Mouse (Mus musculus): ENCODE results near the gene Ikbke. TPM values are rescaled to one million over a fixed set of nuclear protein-coding genes. Genes with fewer than 3 reads are reported as not detected.
"Not testable (repeated sequence)": the region's sequence is repeated elsewhere in the genome, so short reads cannot be mapped to it uniquely, and the experiment has no call there.

Gene Ikbke
- total RNA-seq, 1 experiment = 4.2 TPM

DNA sequence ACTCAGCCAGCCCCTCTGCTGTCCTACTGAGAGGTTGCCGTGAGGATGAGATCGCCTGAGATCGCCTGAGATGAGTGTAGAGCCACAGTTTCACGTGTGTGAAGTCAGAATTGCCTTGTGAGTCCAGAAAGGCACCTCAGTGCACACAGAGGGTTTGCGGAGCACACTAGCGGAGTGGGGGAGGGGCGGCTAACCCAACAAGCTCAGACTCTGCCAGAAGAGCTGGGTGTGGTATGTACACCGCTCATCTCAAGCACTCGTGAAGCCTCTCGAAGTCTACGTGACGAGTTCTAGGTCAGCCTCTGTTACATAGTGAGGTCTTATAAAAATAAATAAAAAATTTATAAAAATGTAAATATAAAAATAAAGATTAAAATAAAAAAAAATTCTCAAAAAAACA lies 15.5 kb downstream of the Ikbke start:
- H3K9ac ChIP-seq (ENCODE audit: insufficient read depth, low read depth, low read length, poor library complexity, severe bottlenecking) = no peak overlapping the region
- no peak overlapping the region for H3K27ac ChIP-seq (ENCODE audit: insufficient read depth, low read depth, low read length, poor library complexity, severe bottlenecking)
- H3K4me1 ChIP-seq (ENCODE audit: control insufficient read depth in 2 of 2, insufficient read depth in 2 of 2, low read length in 2 of 2, poor library complexity in 1 of 2) = 0 out of 4 replicates have a peak, but pooled peaks cover 0 to 2% of the 10 kb centered on the region in 2 experiments
- TF ChIP-seq CHD2 (IDR thresholded peaks at IDR 0.05; ENCODE audit: low read depth, low read length) = no peak
- no peak for TF ChIP-seq MAFK (IDR thresholded peaks at IDR 0.05; ENCODE audit: insufficient read depth, low read depth, low read length)
- TF ChIP-seq ZC3H11A (IDR thresholded peaks at IDR 0.05; ENCODE audit: borderline replicate concordance, low read depth, low read length) = no peak
- TF ChIP-seq ZNF384 (IDR thresholded peaks at IDR 0.05; ENCODE audit: low read depth, low read length) = no peak
- no peak for TF ChIP-seq HCFC1 (IDR thresholded peaks at IDR 0.05; ENCODE audit: borderline replicate concordance, insufficient read depth, low read length)
- in situ Hi-C loops (cut with MboI; ENCODE audit: low sequenced_read_pairs in 2 of 2, unreplicated experiment in 2 of 2) = loop anchor here (5.0 to 25.0 kb wide), 3 partner anchors 139 to 377 kb away; partner anchors contain the start of gene Il24 (in 2 of the 2)
- DNase-seq (ENCODE audit: low read depth, low spot score) = no peak
- H3K4me3 ChIP-seq (ENCODE audit: insufficient read depth in 1 of 2, low read depth in 1 of 2, low read length in 2 of 2, poor library complexity in 1 of 2, severe bottlenecking in 1 of 2) = no peak overlapping the region
- H3K9me3 ChIP-seq (ENCODE audit: control insufficient read depth, insufficient read depth, low read depth, low read length) = no peaks in the 10 kb centered on the region
- no peaks in the 10 kb centered on the region for H3K36me3 ChIP-seq (ENCODE audit: control insufficient read depth, insufficient read depth, low read length, poor library complexity, severe bottlenecking)

DNA sequence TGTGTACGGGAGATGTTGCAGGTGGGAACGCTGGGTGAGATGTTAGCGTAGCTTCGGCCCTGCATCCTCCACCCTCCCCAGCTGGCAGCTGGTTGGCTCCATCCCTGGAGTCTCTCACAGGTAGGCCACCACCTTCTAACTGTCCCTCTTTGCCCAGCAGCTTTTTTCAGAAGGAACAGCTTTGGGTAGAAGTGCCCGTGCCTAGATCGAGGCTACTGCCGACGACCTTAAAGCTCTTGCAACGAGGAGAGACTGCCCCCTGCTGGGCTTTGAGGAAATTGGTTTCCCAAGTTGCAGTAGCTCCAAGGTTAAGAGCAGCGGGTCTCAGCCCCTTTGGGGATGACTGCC lies 19.1 kb downstream of the Ikbke start:
- Histone ChIP-seq H3K9ac (ENCODE audit: insufficient read depth, low read depth, low read length, poor library complexity, severe bottlenecking) (no peak overlapping the region), H3K4me1 (ENCODE audit: control insufficient read depth in 2 of 2, insufficient read depth in 2 of 2, low read length in 2 of 2, poor library complexity in 1 of 2) (0 out of 4 replicates have a peak, but pooled peaks cover 0 to 2% of the 10 kb centered on the region in 2 experiments), H3K36me3 (ENCODE audit: control insufficient read depth, insufficient read depth, low read length, poor library complexity, severe bottlenecking) (no peaks in the 10 kb centered on the region), H3K9me3 (ENCODE audit: control insufficient read depth, insufficient read depth, low read depth, low read length) (no peaks in the 10 kb centered on the region), H3K27ac (ENCODE audit: insufficient read depth, low read depth, low read length, poor library complexity, severe bottlenecking) (no peak overlapping the region), H3K4me3 (ENCODE audit: insufficient read depth in 1 of 2, low read depth in 1 of 2, low read length in 2 of 2, poor library complexity in 1 of 2, severe bottlenecking in 1 of 2) (no peak overlapping the region)
- in situ Hi-C loops (cut with MboI; ENCODE audit: low sequenced_read_pairs in 2 of 2, unreplicated experiment in 2 of 2) = loop anchor here (5.0 to 25.0 kb wide), 3 partner anchors 135 to 373 kb away; partner anchors contain the start of gene Il24 (in 2 of the 2)
- TF ChIP-seq ZC3H11A (IDR thresholded peaks at IDR 0.05; ENCODE audit: borderline replicate concordance, low read depth, low read length) = peak; percentile 71; the same call in 1 of the 2 replicates
- TF ChIP-seq HCFC1 (IDR thresholded peaks at IDR 0.05; ENCODE audit: borderline replicate concordance, insufficient read depth, low read length) = no peak
- DNase-seq (ENCODE audit: low read depth, low spot score) = peak; percentile 85

- H3K4me3 ChIP-seq (ENCODE audit: insufficient read depth in 1 of 2, low read depth in 1 of 2, low read length in 2 of 2, poor library complexity in 1 of 2, severe bottlenecking in 1 of 2) = no peak overlapping the region
- no peak overlapping the region for H3K9ac ChIP-seq (ENCODE audit: insufficient read depth, low read depth, low read length, poor library complexity, severe bottlenecking)
- no peaks in the 10 kb centered on the region for H3K9me3 ChIP-seq (ENCODE audit: control insufficient read depth, insufficient read depth, low read depth, low read length)
- in situ Hi-C loops (cut with MboI; ENCODE audit: low sequenced_read_pairs in 2 of 2, unreplicated experiment in 2 of 2) = loop anchor here (5.0 to 25.0 kb wide), 3 partner anchors 135 to 372 kb away; partner anchors contain the start of gene Il24 (in 2 of the 2)
- no peak overlapping the region for H3K27ac ChIP-seq (ENCODE audit: insufficient read depth, low read depth, low read length, poor library complexity, severe bottlenecking)
- H3K36me3 ChIP-seq (ENCODE audit: control insufficient read depth, insufficient read depth, low read length, poor library complexity, severe bottlenecking) = no peaks in the 10 kb centered on the region
- H3K4me1 ChIP-seq (ENCODE audit: control insufficient read depth in 2 of 2, insufficient read depth in 2 of 2, low read length in 2 of 2, poor library complexity in 1 of 2) = 0 out of 4 replicates have a peak, but pooled peaks cover 0 to 2% of the 10 kb centered on the region in 2 experiments
- TF ChIP-seq HCFC1 (IDR thresholded peaks at IDR 0.05; ENCODE audit: borderline replicate concordance, insufficient read depth, low read length) (no peak), MAFK (IDR thresholded peaks at IDR 0.05; ENCODE audit: insufficient read depth, low read depth, low read length) (no peak), ZC3H11A (IDR thresholded peaks at IDR 0.05; ENCODE audit: borderline replicate concordance, low read depth, low read length) (no peak), ZNF384 (IDR thresholded peaks at IDR 0.05; ENCODE audit: low read depth, low read length) (no peak), CHD2 (IDR thresholded peaks at IDR 0.05; ENCODE audit: low read depth, low read length) (no peak)
- DNase-seq (ENCODE audit: low read depth, low spot score) = no peak
Measured at GRCm38 (mm10) chr1:131259632-131260308, 19.6 kb downstream of the Ikbke start.

DNA sequence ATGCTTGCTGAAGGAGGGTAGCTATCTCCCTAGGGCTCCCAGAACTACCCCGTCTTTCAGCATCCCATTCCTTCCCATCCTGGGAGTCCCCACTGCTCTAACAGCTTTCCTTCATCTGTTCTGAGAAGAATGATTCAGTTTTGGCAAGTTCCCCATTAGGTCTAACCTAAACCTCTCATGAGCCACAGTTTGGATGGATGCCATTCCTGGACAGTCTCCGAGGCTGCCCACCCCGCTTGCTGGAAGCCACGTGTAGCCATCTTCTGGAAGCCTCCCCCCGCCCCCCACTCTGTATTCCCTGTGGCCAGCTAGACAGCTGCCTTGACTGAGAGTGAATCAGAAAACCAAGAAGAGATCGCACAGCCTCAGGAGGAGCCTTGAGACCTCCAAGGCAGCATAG lies 22.1 kb downstream of the Ikbke start:
- Histone ChIP-seq H3K9ac (ENCODE audit: insufficient read depth, low read depth, low read length, poor library complexity, severe bottlenecking) (no peak overlapping the region), H3K4me3 (ENCODE audit: insufficient read depth in 1 of 2, low read depth in 1 of 2, low read length in 2 of 2, poor library complexity in 1 of 2, severe bottlenecking in 1 of 2) (no peak overlapping the region), H3K9me3 (ENCODE audit: control insufficient read depth, insufficient read depth, low read depth, low read length) (no peaks in the 10 kb centered on the region), H3K4me1 (ENCODE audit: control insufficient read depth in 2 of 2, insufficient read depth in 2 of 2, low read length in 2 of 2, poor library complexity in 1 of 2) (no peaks in the 10 kb centered on the region), H3K27ac (ENCODE audit: insufficient read depth, low read depth, low read length, poor library complexity, severe bottlenecking) (no peak overlapping the region), H3K36me3 (ENCODE audit: control insufficient read depth, insufficient read depth, low read length, poor library complexity, severe bottlenecking) (no peaks in the 10 kb centered on the region)
- in situ Hi-C loops (cut with MboI; ENCODE audit: low sequenced_read_pairs in 2 of 2, unreplicated experiment in 2 of 2) = loop anchor here (25.0 kb wide), 1 partner anchor 370 kb away; the partner anchor contains the start of gene Il24 (in 2 of the 2)
- TF ChIP-seq CHD2 (IDR thresholded peaks at IDR 0.05; ENCODE audit: low read depth, low read length) (no peak), ZNF384 (IDR thresholded peaks at IDR 0.05; ENCODE audit: low read depth, low read length) (no peak), HCFC1 (IDR thresholded peaks at IDR 0.05; ENCODE audit: borderline replicate concordance, insufficient read depth, low read length) (no peak), ZC3H11A (IDR thresholded peaks at IDR 0.05; ENCODE audit: borderline replicate concordance, low read depth, low read length) (no peak), MAFK (IDR thresholded peaks at IDR 0.05; ENCODE audit: insufficient read depth, low read depth, low read length) (no peak)
- DNase-seq (ENCODE audit: low read depth, low spot score) = no peak

- not testable (repeated sequence) for H3K36me3 ChIP-seq (ENCODE audit: control insufficient read depth, insufficient read depth, low read length, poor library complexity, severe bottlenecking); DNase-seq (ENCODE audit: low read depth, low spot score); H3K27ac ChIP-seq (ENCODE audit: insufficient read depth, low read depth, low read length, poor library complexity, severe bottlenecking); H3K4me3 ChIP-seq (ENCODE audit: insufficient read depth in 1 of 2, low read depth in 1 of 2, low read length in 2 of 2, poor library complexity in 1 of 2, severe bottlenecking in 1 of 2); H3K9ac ChIP-seq (ENCODE audit: insufficient read depth, low read depth, low read length, poor library complexity, severe bottlenecking); H3K9me3 ChIP-seq (ENCODE audit: control insufficient read depth, insufficient read depth, low read depth, low read length); H3K4me1 ChIP-seq (ENCODE audit: control insufficient read depth in 2 of 2, insufficient read depth in 2 of 2, low read length in 2 of 2, poor library complexity in 1 of 2)
- in situ Hi-C loops (cut with MboI; ENCODE audit: low sequenced_read_pairs in 2 of 2, unreplicated experiment in 2 of 2) = loop anchor here (25.0 kb wide), 1 partner anchor 365 kb away; the partner anchor contains the start of gene Il24 (in 2 of the 2)
Measured at GRCm38 (mm10) chr1:131252516-131253250, 26.7 kb downstream of the Ikbke start.
